Mouse (Mus musculus) midbrain, embryonic 13.5 days (tissue): ENCODE results near the gene 5730596B20Rik. TPM values are rescaled to one million over a fixed set of nuclear protein-coding genes. Genes with fewer than 3 reads are reported as not detected.

Experiments used
- ATAC-seq: fragments of 200-750 bp; cut with Nextera tagmentation; 2 replicates; pipeline ENCODE4 v1.8.0; 2017; ENCODE audit warnings: mild to moderate bottlenecking, moderate TSS enrichment, moderate library complexity
- H3K27ac ChIP-seq: fragments of 300-500 bp; sonication (generic); 2 replicates; pipeline ENCODE4 v1.5.1; 2015; ENCODE audit warnings: inconsistent platforms, mild to moderate bottlenecking, moderate library complexity
- H3K27me3 ChIP-seq: fragments of 300-500 bp; sonication (generic); 2 replicates; pipeline ENCODE4 v1.6.1; 2015; ENCODE audit warnings: mild to moderate bottlenecking, inconsistent platforms
- H3K36me3 ChIP-seq: fragments of 300-500 bp; sonication (generic); 2 replicates; pipeline ENCODE4 v1.6.1; 2015; ENCODE audit warnings: mild to moderate bottlenecking, inconsistent platforms
- H3K4me1 ChIP-seq: fragments of 300-500 bp; sonication (generic); replicated peaks from 2 replicates; pipeline ENCODE4 v1.6.1; 2015; ENCODE audit warnings: inconsistent platforms
- H3K4me2 ChIP-seq: fragments of 300-500 bp; sonication (generic); replicated peaks from 2 replicates; pipeline ENCODE4 v1.6.1; 2015; ENCODE audit warnings: moderate library complexity, mild to moderate bottlenecking, inconsistent platforms
- H3K4me3 ChIP-seq: fragments of 300-500 bp; sonication (generic); replicated peaks from 2 replicates; pipeline ENCODE4 v1.5.1; 2015; ENCODE audit warnings: mild to moderate bottlenecking, inconsistent platforms
- H3K9ac ChIP-seq: fragments of 300-500 bp; sonication (generic); replicated peaks from 2 replicates; pipeline ENCODE4 v1.6.1; 2015; ENCODE audit warnings: mild to moderate bottlenecking, inconsistent platforms
- H3K9me3 ChIP-seq: fragments of 300-500 bp; sonication (generic); 2 replicates; pipeline ENCODE4 v1.6.1; 2016; ENCODE audit warnings: mild to moderate bottlenecking, inconsistent platforms
- WGBS: fragments of 180-500 bp; shearing (Covaris S2); methylation state at CpG from one replicate; pipeline ENCODE4 v1.1.7; 2015; 5-methylcytosine and 5-hydroxymethylcytosine counted together
- polyA plus RNA-seq: library from polyadenylated mRNA; unstranded; fragments of >200 nt; fragmentation: Nextera tagmentation; extraction: Ambion mirVana; gene quantifications from 2 replicates; pipeline ENCODE4 v1.2.1, GENCODE M21; 2015

5730596B20Rik gene
- polyA plus RNA-seq, 1 experiment from 2014 or later, result not detected

- no peaks in the 10 kb centered on the region for H3K4me1 ChIP-seq
- H3K9me3 ChIP-seq, result no peaks in the 10 kb centered on the region
- H3K4me2 ChIP-seq, result no peak within 1 kb of the TSS
- H3K4me3 ChIP-seq, result 0 out of 2 replicates have a peak within 1 kb of the TSS, but pooled peaks have one; percentile 4
- no peak within 1 kb of the TSS for H3K9ac ChIP-seq
- H3K36me3 ChIP-seq, result no peaks in the 10 kb centered on the region
- H3K27me3 ChIP-seq, result peaks cover 96% of the 10 kb centered on the region
- 0% methylated on average over 25 of the region's 25 CpGs for WGBS
- no peak within 1 kb of the TSS for H3K27ac ChIP-seq
- ATAC-seq, result no peak
Observed at GRCm38 (mm10) chr6:52164626-52165440, 12.5 kb upstream of the 5730596B20Rik start, which contains the start of gene Hoxa2. Hoxa2 (minus strand) TSS chr6:52164831.

- ATAC-seq, result no peak
- Histone ChIP-seq H3K4me3 (no peak overlapping the region), H3K9ac (no peak overlapping the region), H3K27ac (no peak overlapping the region), H3K27me3 (peaks cover 96% of the 10 kb centered on the region), H3K36me3 (no peaks in the 10 kb centered on the region), H3K9me3 (no peaks in the 10 kb centered on the region), H3K4me2 (no peak overlapping the region), H3K4me1 (no peaks in the 10 kb centered on the region)
- under 1% methylated on average over 28 of the region's 28 CpGs for WGBS
Observed at GRCm38 (mm10) chr6:52165441-52166370, 11.6 kb upstream of the 5730596B20Rik start.

GRCm38 (mm10) chr6:52166431-52167077, 10.7 kb upstream of the 5730596B20Rik start:
- Histone ChIP-seq H3K27me3 (peaks cover 97% of the 10 kb centered on the region), H3K36me3 (no peaks in the 10 kb centered on the region), H3K9ac (no peak overlapping the region), H3K4me2 (no peak overlapping the region), H3K4me1 (no peaks in the 10 kb centered on the region), H3K9me3 (no peaks in the 10 kb centered on the region), H3K27ac (no peak overlapping the region), H3K4me3 (no peak overlapping the region)
- no peak for ATAC-seq
- WGBS, result 2% methylated on average over 4 of the region's 4 CpGs

GRCm38 (mm10) chr6:52167176-52167575, 10.1 kb upstream of the 5730596B20Rik start:
- no peak for ATAC-seq
- Histone ChIP-seq H3K4me1 (no peaks in the 10 kb centered on the region), H3K27me3 (peaks cover 97% of the 10 kb centered on the region), H3K4me3 (no peak overlapping the region), H3K36me3 (no peaks in the 10 kb centered on the region), H3K9ac (no peak overlapping the region), H3K4me2 (no peak overlapping the region), H3K9me3 (no peaks in the 10 kb centered on the region), H3K27ac (no peak overlapping the region)
- WGBS, result 6% methylated on average over 1 of the region's 1 CpGs

GRCm38 (mm10) chr6:52167736-52168161, 9.5 kb upstream of the 5730596B20Rik start:
- H3K27me3 ChIP-seq, result peaks cover 98% of the 10 kb centered on the region
- no peak overlapping the region for H3K9ac ChIP-seq
- H3K9me3 ChIP-seq, result no peaks in the 10 kb centered on the region
- peaks cover 5% of the 10 kb centered on the region for H3K4me1 ChIP-seq
- no peaks in the 10 kb centered on the region for H3K36me3 ChIP-seq
- ATAC-seq, result no peak
- H3K4me3 ChIP-seq, result no peak overlapping the region
- WGBS, result under 1% methylated on average over 14 of the region's 14 CpGs
- H3K4me2 ChIP-seq, result no peak overlapping the region
- no peak overlapping the region for H3K27ac ChIP-seq

GRCm38 (mm10) chr6:52168191-52169055, 8.9 kb upstream of the 5730596B20Rik start:
- no peaks in the 10 kb centered on the region for H3K36me3 ChIP-seq
- WGBS, result 2% methylated on average over 40 of the region's 42 CpGs
- H3K9me3 ChIP-seq, result no peaks in the 10 kb centered on the region
- no peak for ATAC-seq
- H3K4me3 ChIP-seq, result no peak overlapping the region
- H3K4me2 ChIP-seq, result no peak overlapping the region
- no peak overlapping the region for H3K27ac ChIP-seq
- peaks cover 7% of the 10 kb centered on the region for H3K4me1 ChIP-seq
- H3K9ac ChIP-seq, result no peak overlapping the region
- H3K27me3 ChIP-seq, result peaks cover 98% of the 10 kb centered on the region

- Histone ChIP-seq H3K9me3 (no peaks in the 10 kb centered on the region), H3K9ac (no peak overlapping the region), H3K4me2 (no peak overlapping the region), H3K27ac (no peak overlapping the region), H3K27me3 (peaks cover 98% of the 10 kb centered on the region), H3K36me3 (no peaks in the 10 kb centered on the region), H3K4me1 (peaks cover 7% of the 10 kb centered on the region), H3K4me3 (no peak overlapping the region)
- 2% methylated on average over 16 of the region's 16 CpGs for WGBS
- ATAC-seq, result no peak
Observed at GRCm38 (mm10) chr6:52169499-52170165, 7.7 kb upstream of the 5730596B20Rik start.

- H3K4me2 ChIP-seq, result no peak overlapping the region
- H3K27me3 ChIP-seq, result peaks cover 98% of the 10 kb centered on the region
- no peak for ATAC-seq
- H3K9ac ChIP-seq, result no peak overlapping the region
- no peaks in the 10 kb centered on the region for H3K36me3 ChIP-seq
- H3K27ac ChIP-seq, result no peak overlapping the region
- no peaks in the 10 kb centered on the region for H3K9me3 ChIP-seq
- WGBS, result under 1% methylated on average over 40 of the region's 40 CpGs
- no peak overlapping the region for H3K4me3 ChIP-seq
- H3K4me1 ChIP-seq, result peaks cover 7% of the 10 kb centered on the region
Observed at GRCm38 (mm10) chr6:52170166-52170897, 7.0 kb upstream of the 5730596B20Rik start.

GRCm38 (mm10) chr6:52170898-52171223, 6.4 kb upstream of the 5730596B20Rik start:
- Histone ChIP-seq H3K27me3 (peaks cover 98% of the 10 kb centered on the region), H3K36me3 (no peaks in the 10 kb centered on the region), H3K4me1 (peaks cover 7% of the 10 kb centered on the region), H3K4me2 (no peak overlapping the region), H3K27ac (no peak overlapping the region), H3K9me3 (no peaks in the 10 kb centered on the region), H3K9ac (no peak overlapping the region), H3K4me3 (no peak overlapping the region)
- no peak for ATAC-seq
- 2% methylated on average over 5 of the region's 5 CpGs for WGBS

GRCm38 (mm10) chr6:52171331-52171730, 6.0 kb upstream of the 5730596B20Rik start:
- ATAC-seq, result no peak
- H3K4me1 ChIP-seq, result peaks cover 7% of the 10 kb centered on the region
- peaks cover 98% of the 10 kb centered on the region for H3K27me3 ChIP-seq
- no peak overlapping the region for H3K27ac ChIP-seq
- H3K4me3 ChIP-seq, result no peak overlapping the region
- no peak overlapping the region for H3K9ac ChIP-seq
- H3K9me3 ChIP-seq, result no peaks in the 10 kb centered on the region
- 5% methylated on average over 4 of the region's 4 CpGs for WGBS
- H3K36me3 ChIP-seq, result no peaks in the 10 kb centered on the region
- H3K4me2 ChIP-seq, result no peak overlapping the region
